In the genomic region with DNA sequence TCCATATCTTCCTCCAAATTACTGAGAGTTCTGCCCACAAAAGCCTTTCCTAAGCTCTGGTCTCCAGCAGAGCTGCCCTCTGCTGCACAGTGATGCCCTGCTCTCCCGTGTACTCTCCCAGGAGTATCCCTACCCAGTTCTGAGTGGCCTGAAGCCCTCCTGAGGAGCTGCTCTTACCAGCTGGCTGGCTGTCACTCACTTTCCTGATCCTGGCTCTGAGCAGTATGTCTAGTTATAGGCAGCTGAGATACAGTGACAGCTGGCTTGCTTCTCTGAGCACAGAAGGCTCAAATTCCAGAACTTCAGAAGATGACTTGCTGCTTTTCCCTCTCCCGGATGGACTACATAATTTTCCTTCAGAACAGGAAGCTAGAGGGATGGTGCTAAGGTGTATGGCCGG, we compare ENCODE assay signal across 14 mouse cellular contexts.
A peak's percentile ranks its signal among the peaks of the same experiment; 100 is the strongest.
DNase-seq lines count a peak whose midpoint lies in the region; ATAC-seq lines count a peak whose summit lies in the region.
"Had no signal": no experiment of that assay in that cellular context is flagged by ENCODE, and none has a peak within 500 bp of the region (broad histone marks: within the 10 kb centered on the region; RNA-seq: fewer than 3 reads in every experiment).

No protein-coding gene starts in this region.

- H3K36me3 ChIP-seq in forebrain, embryonic 15.5 days, result no peaks in the 10 kb centered on the region
- no peaks in the 10 kb centered on the region for H3K36me3 ChIP-seq in forebrain, embryonic 13.5 days (ENCODE audit: poor library complexity, severe bottlenecking)
- no peaks in the 10 kb centered on the region for H3K36me3 ChIP-seq in kidney, embryonic 15.5 days
- no peaks in the 10 kb centered on the region for H3K36me3 ChIP-seq in midbrain, embryonic 13.5 days
- H3K36me3 ChIP-seq in midbrain, embryonic 14.5 days (ENCODE audit: control insufficient read depth, insufficient read depth, low read length), result no peaks in the 10 kb centered on the region
- no peaks in the 10 kb centered on the region for H3K36me3 ChIP-seq in limb, embryonic 15.5 days
- H3K36me3 ChIP-seq: G1E; neural tube, embryonic 15.5 days had no signal

- no peaks in the 10 kb centered on the region for H3K27me3 ChIP-seq in forebrain, embryonic 15.5 days
- no peaks in the 10 kb centered on the region for H3K27me3 ChIP-seq in forebrain, embryonic 13.5 days
- no peaks in the 10 kb centered on the region for H3K27me3 ChIP-seq in kidney, embryonic 15.5 days
- no peaks in the 10 kb centered on the region for H3K27me3 ChIP-seq in midbrain, embryonic 13.5 days
- H3K27me3 ChIP-seq in midbrain, embryonic 14.5 days (ENCODE audit: control insufficient read depth, insufficient read depth, low read length), result no peaks in the 10 kb centered on the region
- no peaks in the 10 kb centered on the region for H3K27me3 ChIP-seq in limb, embryonic 15.5 days
- H3K27me3 ChIP-seq: neural tube, embryonic 15.5 days had no signal

- no peaks in the 10 kb centered on the region for H3K9me3 ChIP-seq in forebrain, embryonic 15.5 days
- H3K9me3 ChIP-seq in forebrain, embryonic 13.5 days (replicated peaks), result no peaks in the 10 kb centered on the region
- no peaks in the 10 kb centered on the region for H3K9me3 ChIP-seq in kidney, embryonic 15.5 days (replicated peaks)
- H3K9me3 ChIP-seq in midbrain, embryonic 13.5 days, result no peaks in the 10 kb centered on the region
- no peaks in the 10 kb centered on the region for H3K9me3 ChIP-seq in midbrain, embryonic 14.5 days (ENCODE audit: control insufficient read depth, low read length)
- H3K9me3 ChIP-seq in limb, embryonic 15.5 days, result no peaks in the 10 kb centered on the region
- H3K9me3 ChIP-seq: neural tube, embryonic 15.5 days had no signal

- no peak for DNase-seq in kidney, postnatal 10 days
- DNase-seq in midbrain, embryonic 14.5 days, result no peak
- DNase-seq: adrenal gland, postnatal 14 days; cerebellum, adult 11-12 months; kidney, adult 2 months; thymus, postnatal 25 days had no signal

- H3K9ac ChIP-seq in forebrain, embryonic 15.5 days (replicated peaks), result no peak overlapping the region
- H3K9ac ChIP-seq in forebrain, embryonic 13.5 days, result no peak overlapping the region
- H3K9ac ChIP-seq in kidney, embryonic 15.5 days, result no peak overlapping the region
- no peak overlapping the region for H3K9ac ChIP-seq in midbrain, embryonic 13.5 days (replicated peaks)
- H3K9ac ChIP-seq in midbrain, embryonic 14.5 days (replicated peaks; ENCODE audit: low read length), result no peak overlapping the region
- no peak overlapping the region for H3K9ac ChIP-seq in limb, embryonic 15.5 days
- H3K9ac ChIP-seq: neural tube, embryonic 15.5 days had no signal

- no peak overlapping the region for H3K4me2 ChIP-seq in forebrain, embryonic 15.5 days (replicated peaks)
- no peak overlapping the region for H3K4me2 ChIP-seq in forebrain, embryonic 13.5 days
- no peak overlapping the region for H3K4me2 ChIP-seq in kidney, embryonic 15.5 days
- no peak overlapping the region for H3K4me2 ChIP-seq in midbrain, embryonic 13.5 days (replicated peaks)
- H3K4me2 ChIP-seq in midbrain, embryonic 14.5 days (ENCODE audit: low read length), result no peak overlapping the region
- no peak overlapping the region for H3K4me2 ChIP-seq in limb, embryonic 15.5 days
- H3K4me2 ChIP-seq: neural tube, embryonic 15.5 days had no signal

- H3K27ac ChIP-seq in forebrain, embryonic 15.5 days (replicated peaks), result no peak overlapping the region
- no peak overlapping the region for H3K27ac ChIP-seq in forebrain, embryonic 13.5 days
- H3K27ac ChIP-seq in kidney, embryonic 15.5 days, result no peak overlapping the region
- H3K27ac ChIP-seq in midbrain, embryonic 13.5 days, result no peak overlapping the region
- no peak overlapping the region for H3K27ac ChIP-seq in midbrain, embryonic 14.5 days (replicated peaks; ENCODE audit: low read depth, low read length)
- H3K27ac ChIP-seq in limb, embryonic 15.5 days, result no peak overlapping the region
- H3K27ac ChIP-seq: neural tube, embryonic 15.5 days had no signal

- 0 out of 2 replicates have a peak, but pooled peaks have one; percentile 48 for ATAC-seq in forebrain, embryonic 15.5 days (replicated peaks)
- ATAC-seq in forebrain, embryonic 13.5 days, result no peak
- ATAC-seq in kidney, embryonic 15.5 days (replicated peaks; ENCODE audit: low FRiP score), result peak; percentile 40; the same call in 1 of the 2 replicates
- 0 out of 2 replicates have a peak, but pooled peaks have one; percentile 58 for ATAC-seq in midbrain, embryonic 13.5 days
- no peak for ATAC-seq in midbrain, embryonic 14.5 days (ENCODE audit: low FRiP score, low TSS enrichment)
- ATAC-seq in limb, embryonic 15.5 days (ENCODE audit: insufficient number of reproducible peaks, low FRiP score, low TSS enrichment, low read depth), result peak; percentile 69; the same call in 1 of the 2 replicates
- ATAC-seq in inflammation-experienced regulatory T-cells, adult 6 months, result no peak

- H3K4me3 ChIP-seq in forebrain, embryonic 15.5 days, result no peak overlapping the region
- no peak overlapping the region for H3K4me3 ChIP-seq in forebrain, embryonic 13.5 days
- no peak overlapping the region for H3K4me3 ChIP-seq in kidney, embryonic 15.5 days (replicated peaks)
- no peak overlapping the region for H3K4me3 ChIP-seq in midbrain, embryonic 13.5 days (replicated peaks)
- no peak overlapping the region for H3K4me3 ChIP-seq in midbrain, embryonic 14.5 days (replicated peaks; ENCODE audit: low read depth, low read length)
- no peak overlapping the region for H3K4me3 ChIP-seq in limb, embryonic 15.5 days
- H3K4me3 ChIP-seq: neural tube, embryonic 15.5 days had no signal

- no peaks in the 10 kb centered on the region for H3K4me1 ChIP-seq in forebrain, embryonic 15.5 days
- no peaks in the 10 kb centered on the region for H3K4me1 ChIP-seq in forebrain, embryonic 13.5 days
- peaks cover 6% of the 10 kb centered on the region; the same call in 1 of the 2 replicates for H3K4me1 ChIP-seq in kidney, embryonic 15.5 days
- no peaks in the 10 kb centered on the region for H3K4me1 ChIP-seq in midbrain, embryonic 13.5 days (replicated peaks)
- 0 out of 2 replicates have a peak, but pooled peaks cover 6% of the 10 kb centered on the region for H3K4me1 ChIP-seq in midbrain, embryonic 14.5 days (ENCODE audit: control insufficient read depth, insufficient read depth, low read length)
- no peaks in the 10 kb centered on the region for H3K4me1 ChIP-seq in limb, embryonic 15.5 days
- H3K4me1 ChIP-seq: neural tube, embryonic 15.5 days had no signal

- WGBS in forebrain, embryonic 15.5 days, result 63% methylated on average over 3 of the region's 3 CpGs
- 67% methylated on average over 3 of the region's 3 CpGs for WGBS in forebrain, embryonic 13.5 days
- WGBS in kidney, embryonic 15.5 days, result 37% methylated on average over 3 of the region's 3 CpGs
- 59% methylated on average over 3 of the region's 3 CpGs for WGBS in midbrain, embryonic 13.5 days
- 65% methylated on average over 3 of the region's 3 CpGs for WGBS in midbrain, embryonic 14.5 days
- 63% methylated on average over 3 of the region's 3 CpGs for WGBS in limb, embryonic 15.5 days

Comparison
In these comparisons a context has a peak if more than half of its experiments do, and no peak if none do; other contexts are left out.
1. ATAC-seq: peak in forebrain, embryonic 15.5 days (single experiment), kidney, embryonic 15.5 days (single experiment), midbrain, embryonic 13.5 days (single experiment) and limb, embryonic 15.5 days (single experiment); none in forebrain, embryonic 13.5 days (single experiment), midbrain, embryonic 14.5 days (single experiment) and inflammation-experienced regulatory T-cells, adult 6 months (single experiment).